ENCODE assay signal across 12 mouse cellular contexts in genomic region chr19:60916869-60917570, GRCm38 (mm10).
"Had no signal": no experiment of that assay in that cellular context is flagged by ENCODE, and none has a peak within 500 bp of the region (broad histone marks: within the 10 kb centered on the region; RNA-seq: fewer than 3 reads in every experiment).

No protein-coding gene starts in this region.

- H3K9ac ChIP-seq: liver, embryonic 15.5 days; midbrain, embryonic 13.5 days; stomach, embryonic 15.5 days had no signal

- H3K36me3 ChIP-seq: limb, embryonic 10.5 days; liver, embryonic 15.5 days; midbrain, embryonic 13.5 days; stomach, embryonic 15.5 days had no signal

- H3K9me3 ChIP-seq: limb, embryonic 10.5 days; liver, embryonic 15.5 days; midbrain, embryonic 13.5 days; stomach, embryonic 15.5 days had no signal

- H3K4me3 ChIP-seq: limb, embryonic 10.5 days; liver, embryonic 15.5 days; midbrain, embryonic 13.5 days; stomach, embryonic 15.5 days had no signal

- H3K4me2 ChIP-seq: liver, embryonic 11.5 days; liver, embryonic 15.5 days; midbrain, embryonic 13.5 days; stomach, embryonic 15.5 days had no signal

- DNase-seq: kidney, adult 9 months; kidney, postnatal 25 days; lung, adult 2 months; lung, postnatal 36 days; retina, postnatal 1 day; thymus, postnatal 4 days had no signal

- H3K4me1 ChIP-seq: limb, embryonic 10.5 days; liver, embryonic 15.5 days; midbrain, embryonic 13.5 days; stomach, embryonic 15.5 days had no signal

- H3K27ac ChIP-seq: limb, embryonic 10.5 days; liver, embryonic 15.5 days; midbrain, embryonic 13.5 days; stomach, embryonic 15.5 days had no signal

- ATAC-seq: lung, postnatal 0 days; midbrain, embryonic 13.5 days had no signal

- H3K27me3 ChIP-seq: liver, embryonic 15.5 days; midbrain, embryonic 13.5 days; stomach, embryonic 15.5 days had no signal
